Mouse (Mus musculus) cerebellum, adult 2 months (tissue): ENCODE measurements around the gene Rps15a.

Experiments
- CTCF ChIP-seq: fragments of 200-500 bp; IDR thresholded peaks from 2 replicates; pipeline ENCODE4 v1.5.1; 2011; ENCODE audit warnings: low read depth, mild to moderate bottlenecking, control low read depth, low read length, moderate library complexity, borderline replicate concordance; ENCODE audit not compliant: insufficient read depth
- POLR2A ChIP-seq: fragments of 200-500 bp; IDR thresholded peaks from 2 replicates; pipeline ENCODE4 v1.6.1; 2011; ENCODE audit warnings: low read length, control low read depth, borderline replicate concordance; ENCODE audit not compliant: insufficient read depth

DNA sequence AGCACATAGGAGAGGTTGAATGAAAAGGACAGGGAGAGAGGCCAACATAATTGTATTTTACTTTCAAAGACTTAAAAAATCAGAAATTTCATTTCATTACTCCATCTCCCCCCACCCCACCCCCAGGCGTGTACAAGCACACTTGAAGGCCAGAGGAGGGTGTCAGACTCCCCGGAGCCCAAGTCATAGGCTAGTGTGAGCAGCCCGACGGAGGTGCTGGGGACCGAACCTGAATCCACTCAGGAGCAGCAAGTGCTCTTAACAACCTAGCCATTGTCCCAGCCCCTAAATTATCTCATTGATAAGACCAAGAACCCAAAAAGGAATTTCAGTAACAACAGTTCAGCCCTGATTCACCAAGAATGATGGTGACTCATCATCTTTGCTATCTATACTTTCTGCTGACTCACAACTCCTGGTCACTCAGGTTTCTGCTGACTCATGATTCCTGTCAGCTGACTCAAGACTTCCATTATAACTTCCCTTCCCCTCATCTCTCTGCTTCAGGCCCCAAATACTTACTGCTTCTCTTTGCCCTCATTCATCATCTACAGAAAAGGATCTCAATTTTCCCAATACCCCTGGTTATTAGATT, 11.4 kb downstream of the Rps15a start:
- TF ChIP-seq CTCF (no peak), POLR2A (no peak)
